Mouse (Mus musculus) MEL (cell line): ENCODE measurements around the gene Gpha2. TPM values are rescaled to one million over a fixed set of nuclear protein-coding genes. Genes with fewer than 3 reads are reported as not detected.
A peak's percentile ranks its signal among the peaks of the same experiment; 100 is the strongest.

Source experiments
- BHLHE40 ChIP-seq: IDR thresholded peaks from 2 replicates; pipeline ENCODE4 v1.6.1; 2012; ENCODE audit warnings: low read depth, mild to moderate bottlenecking, inconsistent platforms, low read length, improper control_type of control experiment, borderline replicate concordance
- CHD1 ChIP-seq: IDR thresholded peaks from 2 replicates; pipeline ENCODE4 v1.6.1; 2012; ENCODE audit warnings: low read depth, mild to moderate bottlenecking, inconsistent platforms, low read length, improper control_type of control experiment
- CHD2 ChIP-seq: IDR thresholded peaks from 2 replicates; pipeline ENCODE4 v1.6.1; 2011; ENCODE audit warnings: low read length, improper control_type of control experiment
- CTCF ChIP-seq, 3 experiments: IDR thresholded peaks in 2 of 3; conservative IDR thresholded peaks in 1 of 3; 2 replicates each; pipeline ENCODE4 v1.5.1; 2011 to 2012; ENCODE audit warnings: low read length in 3 of 3, low read depth in 2 of 3, mild to moderate bottlenecking in 2 of 3, improper control_type of control experiment in 1 of 3, inconsistent platforms in 1 of 3, mixed read lengths in 1 of 3, moderate library complexity in 1 of 3; ENCODE audit not compliant: control insufficient read depth in 1 of 3, insufficient read depth in 1 of 3, poor library complexity in 1 of 3, severe bottlenecking in 1 of 3
- ELF1 ChIP-seq: IDR thresholded peaks from 2 replicates; pipeline ENCODE4 v1.6.1; 2014; ENCODE audit warnings: low read depth, mild to moderate bottlenecking, inconsistent platforms, low read length, improper control_type of control experiment, moderate library complexity
- ETS1 ChIP-seq: IDR thresholded peaks from 2 replicates; pipeline ENCODE4 v1.6.1; 2012; ENCODE audit warnings: low read depth, mild to moderate bottlenecking, inconsistent platforms, low read length, improper control_type of control experiment, moderate library complexity
- GATA1 ChIP-seq: IDR thresholded peaks from 2 replicates; pipeline ENCODE4 v1.6.1; 2011; ENCODE audit warnings: low read depth, low read length, improper control_type of control experiment
- HCFC1 ChIP-seq: IDR thresholded peaks from 2 replicates; pipeline ENCODE4 v1.6.1; 2012; ENCODE audit warnings: low read depth, mild to moderate bottlenecking, inconsistent platforms, low read length, improper control_type of control experiment, moderate library complexity
- JUND ChIP-seq: IDR thresholded peaks from 2 replicates; pipeline ENCODE4 v1.6.1; 2011; ENCODE audit warnings: low read depth, mild to moderate bottlenecking, improper control_type of control experiment, low read length
- MAFK ChIP-seq: IDR thresholded peaks from 2 replicates; pipeline ENCODE4 v1.6.1; 2011; ENCODE audit warnings: low read depth, mild to moderate bottlenecking, low read length, improper control_type of control experiment, borderline replicate concordance
- MAZ ChIP-seq: IDR thresholded peaks from 2 replicates; pipeline ENCODE4 v1.6.1; 2012; ENCODE audit warnings: low read depth, mild to moderate bottlenecking, inconsistent platforms, low read length, improper control_type of control experiment
- MEF2A ChIP-seq: IDR thresholded peaks from 2 replicates; pipeline ENCODE4 v1.6.1; 2014; ENCODE audit warnings: low read depth, mild to moderate bottlenecking, inconsistent platforms, low read length, improper control_type of control experiment; ENCODE audit not compliant: poor library complexity, insufficient replicate concordance, severe bottlenecking; ENCODE audit errors: extremely low read depth
- MXI1 ChIP-seq: IDR thresholded peaks from 2 replicates; pipeline ENCODE4 v1.6.1; 2011; ENCODE audit warnings: mild to moderate bottlenecking, low read depth, low read length, improper control_type of control experiment
- POLR2A ChIP-seq, 2 experiments: IDR thresholded peaks; 2 replicates each; pipeline ENCODE4 v1.6.1; 2011 to 2012; ENCODE audit warnings: low read length in 2 of 2, mild to moderate bottlenecking in 2 of 2, control low read depth in 1 of 2, improper control_type of control experiment in 1 of 2, low read depth in 1 of 2, moderate library complexity in 1 of 2; ENCODE audit not compliant: control insufficient read depth in 1 of 2, insufficient read depth in 1 of 2, poor library complexity in 1 of 2
- POLR2AphosphoS2 ChIP-seq: IDR thresholded peaks from 2 replicates; pipeline ENCODE4 v1.6.1; 2011; ENCODE audit warnings: low read length, improper control_type of control experiment
- RAD21 ChIP-seq: IDR thresholded peaks from 2 replicates; pipeline ENCODE4 v1.6.1; 2011; ENCODE audit warnings: mild to moderate bottlenecking, low read depth, low read length, improper control_type of control experiment
- SIN3A ChIP-seq: IDR thresholded peaks from 2 replicates; pipeline ENCODE4 v1.6.1; 2012; ENCODE audit warnings: low read length, improper control_type of control experiment, inconsistent platforms
- SMC3 ChIP-seq: IDR thresholded peaks from 2 replicates; pipeline ENCODE4 v1.6.1; 2011; ENCODE audit warnings: low read depth, low read length, improper control_type of control experiment
- TAL1 ChIP-seq: IDR thresholded peaks from 2 replicates; pipeline ENCODE4 v1.6.1; 2012; ENCODE audit warnings: mild to moderate bottlenecking, inconsistent platforms, low read length, moderate library complexity, mixed read lengths
- USF1 ChIP-seq: IDR thresholded peaks from 2 replicates; pipeline ENCODE4 v1.6.1; 2014; ENCODE audit warnings: low read depth, mild to moderate bottlenecking, inconsistent platforms, low read length, improper control_type of control experiment, moderate library complexity
- polyA plus RNA-seq, 2 experiments: library from polyadenylated mRNA; stranded (reverse) in 1 of 2; unstranded in 1 of 2; fragments of >175 nt in 1 of 2; fragments of >200 nt in 1 of 2; gene quantifications; 2 replicates each; pipeline versions ENCODE4 v1.2.1 to v1.2.4; 2012; ENCODE audit warnings: low replicate concordance in 2 of 2, low read depth in 1 of 2; ENCODE audit not compliant: insufficient read length in 2 of 2, insufficient read depth in 1 of 2, missing spikeins in 1 of 2
- total RNA-seq: library from RNA; depleted of rRNA; stranded (reverse); fragments of 300-350 nt; gene quantifications from 2 replicates; pipeline ENCODE4 v1.2.3, GENCODE M21; 2012; rRNA removed

Gene Gpha2
- total and polyA plus RNA-seq, 3 experiments: 0.19 TPM; not detected in 2

DNA sequence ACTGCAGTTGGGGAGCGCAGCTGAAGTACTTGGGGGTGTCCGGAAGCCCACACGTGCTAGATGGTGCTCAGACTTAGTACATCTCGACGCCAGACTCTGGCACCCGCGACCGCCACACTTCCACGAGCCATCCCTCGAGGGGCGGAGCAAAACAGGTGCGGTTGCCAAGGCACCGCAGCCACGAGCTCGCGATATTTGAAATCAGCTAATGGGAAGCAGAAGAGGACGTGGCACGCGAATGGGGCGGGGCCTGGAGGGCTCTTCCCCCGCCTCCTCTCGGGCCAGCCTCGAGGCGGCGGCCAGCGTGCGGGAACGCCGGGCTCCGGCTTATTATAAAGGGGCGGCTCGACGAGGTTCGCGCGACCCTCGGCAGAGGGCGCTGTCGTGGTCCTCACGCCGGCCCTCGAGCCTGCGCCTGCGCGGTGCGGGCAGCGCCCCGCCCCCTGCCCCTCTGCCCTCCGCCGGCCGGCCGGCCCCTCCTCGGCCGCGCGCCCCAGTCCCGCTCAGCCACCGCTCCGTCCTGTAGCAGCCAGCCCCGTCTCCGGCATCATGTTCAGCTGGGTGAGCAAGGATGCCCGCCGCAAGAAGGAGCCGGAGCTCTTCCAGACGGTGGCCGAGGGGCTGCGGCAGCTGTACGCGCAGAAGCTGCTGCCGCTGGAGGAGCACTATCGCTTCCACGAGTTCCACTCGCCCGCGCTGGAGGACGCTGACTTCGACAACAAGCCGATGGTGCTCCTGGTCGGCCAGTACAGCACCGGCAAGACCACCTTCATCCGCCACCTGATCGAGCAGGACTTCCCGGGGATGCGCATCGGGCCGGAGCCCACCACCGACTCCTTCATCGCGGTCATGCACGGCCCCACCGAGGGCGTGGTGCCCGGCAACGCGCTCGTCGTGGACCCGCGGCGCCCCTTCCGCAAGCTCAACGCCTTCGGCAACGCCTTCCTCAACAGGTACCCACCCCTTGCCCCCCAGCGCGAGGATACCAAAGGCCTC, 50.5 kb downstream of the Gpha2 start, which contains the start of gene Ehd1 (continued):
- TF ChIP-seq RAD21 (no peak; the same call in none of the 2 replicates), MXI1 (peak; percentile 92), MEF2A (no peak), HCFC1 (peak; percentile 77), CHD2 (peak; percentile 93), ELF1 (peak; percentile 51; the same call in 1 of the 2 replicates), CHD1 (no peak), POLR2A (IDR thresholded peaks at IDR 0.05; ENCODE audit: control insufficient read depth in 1 of 2, insufficient read depth in 1 of 2, low read depth in 1 of 2, low read length in 2 of 2, poor library complexity in 1 of 2) (peak; percentile 61 to 82; a peak in 3 of 4 replicates), MAFK (no peak), BHLHE40 (0 out of 2 replicates have a peak, but pooled peaks have one; percentile 3), CTCF (IDR thresholded peaks at IDR 0.05 in 2 of 3, conservative IDR thresholded peaks at IDR 0.05 in 1 of 3; ENCODE audit: control insufficient read depth in 1 of 3, insufficient read depth in 1 of 3, low read depth in 2 of 3, low read length in 3 of 3, poor library complexity in 1 of 3, severe bottlenecking in 1 of 3) (peak; percentile 42 to 87 (median 74); a peak in 5 of 6 replicates), ETS1 (no peak; the same call in 1 of the 2 replicates), MAZ (no peak; the same call in 1 of the 2 replicates), SIN3A (peak; percentile 75), GATA1 (no peak), JUND (no peak), SMC3 (peak; percentile 54), TAL1 (no peak), USF1 (no peak), POLR2AphosphoS2 (peak; percentile 84)

Other genes starting within 250 kb of the Gpha2 start
- not detected in 2 replicates for gene Slc22a20, start 240.2 kb upstream of the Gpha2 start, total RNA-seq
- not detected for gene Slc22a20, start 240.2 kb upstream of the Gpha2 start, polyA plus RNA-seq
- gene Capn1, start 210.5 kb upstream of the Gpha2 start, total RNA-seq: 42.5 and 43.4 TPM in 2 replicates
- gene Capn1, start 210.5 kb upstream of the Gpha2 start, polyA plus RNA-seq: 10 to 100 TPM in 1 of 2 experiments, not detected in 1; 75.2 TPM
- 12.5 and 14.3 TPM in 2 replicates for gene Syvn1, start 179.8 kb upstream of the Gpha2 start, total RNA-seq
- 10 to 100 TPM in 1 of 2 experiments, not detected in 1; 55.0 TPM for gene Syvn1, start 179.8 kb upstream of the Gpha2 start, polyA plus RNA-seq
- 65.1 and 81.6 TPM in 2 replicates for gene Mrpl49, start 168.6 kb upstream of the Gpha2 start, total RNA-seq
- gene Mrpl49, start 168.6 kb upstream of the Gpha2 start, polyA plus RNA-seq: 10 to 100 TPM in 1 of 2 experiments, not detected in 1; 98.7 TPM
- 2,020 and 2,413 TPM in 2 replicates for gene Fau, start 168.5 kb upstream of the Gpha2 start, total RNA-seq
- gene Fau, start 168.5 kb upstream of the Gpha2 start, polyA plus RNA-seq: 1,000 to 10,000 TPM in 1 of 2 experiments, not detected in 1; 2,967 TPM
- 26.3 and 37.3 TPM in 2 replicates for gene Znhit2, start 165.2 kb upstream of the Gpha2 start, total RNA-seq
- gene Znhit2, start 165.2 kb upstream of the Gpha2 start, polyA plus RNA-seq: 10 to 100 TPM in 1 of 2 experiments, not detected in 1; 27.0 TPM
- 7.6 and 8.0 TPM in 2 replicates for gene Tm7sf2, start 158.0 kb upstream of the Gpha2 start, total RNA-seq
- 10 to 100 TPM in 1 of 2 experiments, not detected in 1; 13.1 TPM for gene Tm7sf2, start 158.0 kb upstream of the Gpha2 start, polyA plus RNA-seq
- gene Vps51, start 149.1 kb upstream of the Gpha2 start, total RNA-seq: 29.4 and 30.9 TPM in 2 replicates
- gene Vps51, start 149.1 kb upstream of the Gpha2 start, polyA plus RNA-seq: 10 to 100 TPM in 1 of 2 experiments, not detected in 1; 60.5 TPM
- not detected in 2 replicates for gene Tmem262, start 146.3 kb upstream of the Gpha2 start, total RNA-seq
- gene Tmem262, start 146.3 kb upstream of the Gpha2 start, polyA plus RNA-seq: under 1 TPM in 1 of 2 experiments, not detected in 1; 0.18 TPM
- gene Gm28374, start 144.1 kb upstream of the Gpha2 start, total RNA-seq: 0.42 and 0.65 TPM in 2 replicates
- gene Gm28374, start 144.1 kb upstream of the Gpha2 start, polyA plus RNA-seq: under 1 TPM in 1 of 2 experiments, not detected in 1; 0.46 TPM
- 36.6 and 40.1 TPM in 2 replicates for gene Zfpl1, start 141.4 kb upstream of the Gpha2 start, total RNA-seq
- gene Zfpl1, start 141.4 kb upstream of the Gpha2 start, polyA plus RNA-seq: 10 to 100 TPM in 1 of 2 experiments, not detected in 1; 56.4 TPM
- gene Cdca5, start 141.4 kb upstream of the Gpha2 start, total RNA-seq: 41.1 and 48.5 TPM in 2 replicates
- gene Cdca5, start 141.4 kb upstream of the Gpha2 start, polyA plus RNA-seq: 10 to 100 TPM in 1 of 2 experiments, not detected in 1; 56.5 TPM
- 0.39 and 0.49 TPM in 2 replicates for gene AC131692.1, start 132.0 kb upstream of the Gpha2 start, total RNA-seq
- gene AC131692.1, start 132.0 kb upstream of the Gpha2 start, polyA plus RNA-seq: 1 to 10 TPM in 1 of 2 experiments, not detected in 1; 2.9 TPM
- gene Naaladl1, start 120.6 kb upstream of the Gpha2 start, total RNA-seq: 0.20 and 0.35 TPM in 2 replicates
- 1 to 10 TPM in 1 of 2 experiments, not detected in 1; 1.7 TPM for gene Naaladl1, start 120.6 kb upstream of the Gpha2 start, polyA plus RNA-seq
- gene Sac3d1, start 107.7 kb upstream of the Gpha2 start, total RNA-seq: 34.0 and 44.4 TPM in 2 replicates
- 10 to 100 TPM in 1 of 2 experiments, not detected in 1; 49.3 TPM for gene Sac3d1, start 107.7 kb upstream of the Gpha2 start, polyA plus RNA-seq
- gene Snx15, start 98.1 kb upstream of the Gpha2 start, total RNA-seq: 14.9 and 20.4 TPM in 2 replicates
- 10 to 100 TPM in 1 of 2 experiments, not detected in 1; 35.3 TPM for gene Snx15, start 98.1 kb upstream of the Gpha2 start, polyA plus RNA-seq
- gene Batf2, start 85.4 kb upstream of the Gpha2 start, total RNA-seq: 0.19 TPM in 1 of 2 replicates, not detected in the other
- under 1 TPM in 1 of 2 experiments, not detected in 1; 0.60 TPM for gene Batf2, start 85.4 kb upstream of the Gpha2 start, polyA plus RNA-seq
- gene Arl2, start 84.8 kb upstream of the Gpha2 start, total RNA-seq: 47.2 and 53.8 TPM in 2 replicates
- gene Arl2, start 84.8 kb upstream of the Gpha2 start, polyA plus RNA-seq: 100 to 1,000 TPM in 1 of 2 experiments, not detected in 1; 111 TPM
- not detected in 2 replicates for gene Majin, start 42.0 kb upstream of the Gpha2 start, total RNA-seq
- not detected for gene Majin, start 42.0 kb upstream of the Gpha2 start, polyA plus RNA-seq
- gene Ppp2r5b, start 9.5 kb downstream of the Gpha2 start, total RNA-seq: 10.4 and 14.7 TPM in 2 replicates
- gene Ppp2r5b, start 9.5 kb downstream of the Gpha2 start, polyA plus RNA-seq: 10 to 100 TPM in 1 of 2 experiments, not detected in 1; 15.6 TPM
- gene Atg2a, start 15.3 kb downstream of the Gpha2 start, total RNA-seq: 7.9 and 10.6 TPM in 2 replicates
- 10 to 100 TPM in 1 of 2 experiments, not detected in 1; 21.7 TPM for gene Atg2a, start 15.3 kb downstream of the Gpha2 start, polyA plus RNA-seq
- 57.8 and 65.9 TPM in 2 replicates for gene Ehd1, start 50.3 kb downstream of the Gpha2 start, total RNA-seq
- 100 to 1,000 TPM in 1 of 2 experiments, not detected in 1; 105 TPM for gene Ehd1, start 50.3 kb downstream of the Gpha2 start, polyA plus RNA-seq
- gene Cdc42bpg, start 80.1 kb downstream of the Gpha2 start, total RNA-seq: 2.0 and 2.6 TPM in 2 replicates
- gene Cdc42bpg, start 80.1 kb downstream of the Gpha2 start, polyA plus RNA-seq: 1 to 10 TPM in 1 of 2 experiments, not detected in 1; 4.5 TPM
- 37.7 and 39.4 TPM in 2 replicates for gene Men1, start 108.6 kb downstream of the Gpha2 start, total RNA-seq
- 100 to 1,000 TPM in 1 of 2 experiments, not detected in 1; 132 TPM for gene Men1, start 108.6 kb downstream of the Gpha2 start, polyA plus RNA-seq
- 8.0 and 10.2 TPM in 2 replicates for gene Map4k2, start 114.8 kb downstream of the Gpha2 start, total RNA-seq
- gene Map4k2, start 114.8 kb downstream of the Gpha2 start, polyA plus RNA-seq: 10 to 100 TPM in 1 of 2 experiments, not detected in 1; 22.3 TPM
- 65.7 and 71.9 TPM in 2 replicates for gene Sf1, start 137.3 kb downstream of the Gpha2 start, total RNA-seq
- gene Sf1, start 137.3 kb downstream of the Gpha2 start, polyA plus RNA-seq: 100 to 1,000 TPM; 211 to 245 TPM
- 0.62 and 0.73 TPM in 2 replicates for gene Pygm, start 158.0 kb downstream of the Gpha2 start, total RNA-seq
- gene Pygm, start 158.0 kb downstream of the Gpha2 start, polyA plus RNA-seq: 1 to 10 TPM in 1 of 2 experiments, not detected in 1; 3.3 TPM
- 176 TPM in 2 replicates for gene Rasgrp2, start 173.0 kb downstream of the Gpha2 start, total RNA-seq
- gene Rasgrp2, start 173.0 kb downstream of the Gpha2 start, polyA plus RNA-seq: 100 to 1,000 TPM in 1 of 2 experiments, not detected in 1; 233 TPM
- gene Nrxn2, start 192.4 kb downstream of the Gpha2 start, total RNA-seq: 0.07 and 0.39 TPM in 2 replicates
- gene Nrxn2, start 192.4 kb downstream of the Gpha2 start, polyA plus RNA-seq: under 1 TPM in 1 of 2 experiments, not detected in 1; 0.42 TPM